Mouse (Mus musculus) megakaryocyte, embryonic 14.5 days (primary cell): Measurements from ENCODE around the gene S1pr4.

Experiments used
- FLI1 ChIP-seq: IDR thresholded peaks from 2 replicates; pipeline ENCODE4 v1.6.1; 2012; ENCODE audit warnings: low read length, inconsistent platforms, mixed read lengths
- GATA1 ChIP-seq: IDR thresholded peaks from 3 replicates; pipeline ENCODE4 v1.6.1; 2012; ENCODE audit warnings: mixed read lengths, low read length, inconsistent platforms, borderline replicate concordance

DNA sequence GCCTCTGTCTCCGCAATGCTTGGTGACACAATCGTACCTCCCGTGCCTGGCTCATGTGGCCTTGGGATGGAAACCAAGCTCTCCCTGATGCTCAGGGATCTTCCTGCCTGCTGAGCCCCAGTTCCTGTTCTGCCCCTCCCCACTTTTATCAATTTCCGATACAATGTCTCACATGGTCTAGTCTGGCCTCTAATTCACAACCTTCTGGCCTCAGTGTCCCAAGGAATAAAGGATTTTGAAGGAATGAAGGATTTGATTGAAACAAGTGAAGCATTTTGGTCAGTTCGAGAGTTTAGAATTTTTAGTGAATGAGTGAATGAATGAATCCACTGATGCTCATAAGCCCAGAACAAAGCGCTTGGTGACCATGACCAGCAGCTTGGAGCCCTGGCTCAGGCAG is 23.2 kb upstream of the S1pr4 start:
- no peak for TF ChIP-seq GATA1
- TF ChIP-seq FLI1: no peak
